Mouse (Mus musculus) natural killer cell, adult 2 months (primary cell): ENCODE results near the gene Aldoc.

ENCODE experiments used
- DNase-seq, 2 experiments: peaks; one replicate each; pipeline ENCODE4 v3.0.0; 2022; ENCODE audit warnings: low spot score in 2 of 2

Aldoc gene

GRCm38 (mm10) chr11:78360789-78361131 lies 38.0 kb downstream of the Aldoc start:
- no peak for DNase-seq

GRCm38 (mm10) chr11:78363309-78364007 lies 40.7 kb downstream of the Aldoc start:
- no peak for DNase-seq

GRCm38 (mm10) chr11:78364103-78364502 lies 41.3 kb downstream of the Aldoc start:
- DNase-seq = no peak

GRCm38 (mm10) chr11:78367456-78368225 lies 44.9 kb downstream of the Aldoc start:
- no peak for DNase-seq

- DNase-seq = no peak
These were observed 47.6 kb downstream of the Aldoc start for GRCm38 (mm10) chr11:78370389-78370788.

- DNase-seq = no peak
These were observed 48.9 kb downstream of the Aldoc start for GRCm38 (mm10) chr11:78371711-78372110.

- no peak for DNase-seq
These were observed 49.4 kb downstream of the Aldoc start for GRCm38 (mm10) chr11:78372166-78372565.

- no peak for DNase-seq
These were observed 49.8 kb downstream of the Aldoc start for GRCm38 (mm10) chr11:78372610-78373009.

- DNase-seq = no peak
These were observed 51.4 kb downstream of the Aldoc start for GRCm38 (mm10) chr11:78374147-78374546.
